Mouse (Mus musculus): ENCODE results near the gene Rhebl1.
A peak's percentile ranks its signal among the peaks of the same experiment; 100 is the strongest.

Gene Rhebl1

DNA sequence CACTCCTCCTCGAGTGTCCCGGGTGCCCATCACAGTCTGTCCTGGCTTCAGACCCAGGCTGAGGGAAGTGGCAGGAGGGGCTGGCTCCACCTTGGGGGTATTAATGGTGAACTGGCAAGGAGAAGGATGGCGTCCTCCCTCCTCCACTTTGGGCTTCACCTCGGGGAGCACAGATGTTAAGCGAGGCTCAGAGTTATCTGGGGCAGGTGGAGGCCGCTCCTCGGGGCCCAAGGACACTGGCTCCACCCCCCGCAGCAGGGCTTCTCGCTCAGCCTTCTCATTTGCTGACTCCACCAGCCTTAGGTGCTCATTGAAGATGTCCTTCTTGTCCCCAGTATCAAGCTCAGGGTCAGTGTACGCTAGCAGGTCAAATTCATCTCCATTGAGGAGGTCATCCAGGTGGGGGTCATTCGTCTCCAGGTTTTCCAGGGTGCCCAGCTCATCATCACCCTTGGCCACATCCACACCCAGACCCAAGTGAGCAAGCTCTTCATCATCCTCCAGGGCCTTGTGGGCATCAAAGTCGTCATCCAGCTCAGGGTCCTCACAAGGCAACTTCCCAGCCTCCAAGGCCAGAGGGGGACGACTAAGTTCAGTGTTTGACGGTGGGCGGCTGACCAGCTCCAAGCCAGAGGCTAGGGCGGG lies 44.3 kb downstream of the Rhebl1 start:
- DNase-seq (ENCODE audit: low spot score): no peak

GRCm38 (mm10) chr15:98849165-98849564 lies 45.2 kb downstream of the Rhebl1 start:
- no peak for DNase-seq (ENCODE audit: low spot score)

GRCm38 (mm10) chr15:98846140-98846539 lies 48.2 kb downstream of the Rhebl1 start:
- no peak for DNase-seq (ENCODE audit: low spot score)

DNA sequence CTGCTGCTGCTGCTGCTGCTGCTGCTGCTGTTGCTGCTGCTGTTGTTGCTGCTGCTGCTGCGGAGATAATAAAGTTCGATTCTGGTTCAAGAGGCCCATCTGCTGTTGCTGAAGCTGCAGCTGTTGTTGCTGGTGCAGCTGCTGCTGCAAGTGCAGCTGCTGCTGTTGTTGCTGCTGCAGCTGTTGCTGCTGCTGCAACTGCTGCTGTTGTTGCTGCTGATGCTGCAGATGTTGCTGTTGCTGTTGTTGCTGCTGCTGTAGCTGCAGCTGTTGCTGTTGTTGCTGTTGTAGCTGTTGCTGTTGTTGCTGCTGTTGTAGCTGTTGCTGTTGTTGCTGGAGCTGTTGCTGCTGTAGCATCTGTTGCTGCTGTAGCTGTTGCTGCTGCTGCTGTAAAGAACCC lies 49.2 kb downstream of the Rhebl1 start:
- DNase-seq (ENCODE audit: low spot score): no peak

GRCm38 (mm10) chr15:98843595-98844223 lies 50.6 kb downstream of the Rhebl1 start:
- no peak for DNase-seq (ENCODE audit: low spot score)

- no peak for DNase-seq (ENCODE audit: low spot score)
Observed at GRCm38 (mm10) chr15:98839671-98840585, 54.4 kb downstream of the Rhebl1 start.

DNA sequence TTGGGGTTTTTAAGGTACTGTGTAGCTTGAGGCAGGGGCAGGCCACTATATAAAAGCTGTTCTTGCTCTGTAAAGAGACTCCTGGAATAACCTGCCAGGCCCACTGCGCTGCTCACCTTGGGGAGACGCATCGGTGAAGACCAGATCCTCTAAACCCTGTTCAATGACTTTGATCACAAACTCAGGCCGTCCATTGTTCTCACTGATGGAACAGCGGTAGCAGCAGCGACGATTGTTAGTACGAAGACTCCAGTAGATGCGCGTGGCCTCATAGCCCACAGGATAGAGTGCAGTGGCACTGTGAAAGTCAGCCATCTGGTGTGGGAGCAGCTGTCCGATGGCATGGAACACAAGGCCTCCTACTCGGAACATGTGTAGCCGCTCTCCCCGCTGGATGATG lies 55.2 kb downstream of the Rhebl1 start:
- no peak for DNase-seq (ENCODE audit: low spot score)

GRCm38 (mm10) chr15:98837743-98838103 lies 56.6 kb downstream of the Rhebl1 start:
- DNase-seq (ENCODE audit: low spot score): no peak

DNA sequence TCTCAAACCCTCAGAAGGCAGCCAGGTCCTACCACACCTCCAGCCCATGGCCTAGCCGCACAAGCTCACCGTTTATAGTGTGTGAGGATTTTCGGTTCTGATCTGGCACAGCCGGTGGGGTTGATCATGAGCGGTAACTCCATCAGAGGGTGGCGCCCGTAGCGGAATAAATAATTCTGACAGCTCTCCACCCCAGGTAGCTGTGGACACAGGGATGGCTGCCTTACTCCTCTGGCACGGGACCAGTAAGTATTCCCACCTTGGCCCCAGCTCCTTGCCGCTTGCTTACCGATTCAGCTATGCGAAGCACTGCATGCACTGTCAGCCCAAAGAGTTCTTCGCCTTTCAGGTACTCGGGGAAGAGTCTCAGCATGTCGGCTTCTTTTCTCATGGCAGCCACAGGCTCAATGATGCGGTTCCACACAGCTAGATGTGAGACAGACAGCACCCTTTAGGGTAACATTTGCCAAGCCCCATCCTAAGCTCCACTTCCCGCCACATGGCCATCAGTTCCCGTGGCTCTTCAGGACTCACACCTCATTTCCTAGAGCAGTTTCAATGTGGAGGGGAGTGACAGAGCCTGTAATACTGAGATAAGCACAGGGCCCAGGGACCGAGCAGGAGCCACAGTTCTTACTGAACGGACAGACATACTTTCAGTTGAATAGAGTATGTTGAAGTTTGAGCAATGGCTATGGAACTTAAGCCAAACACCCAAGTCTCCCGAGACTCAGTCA lies 57.2 kb downstream of the Rhebl1 start:
- no peak for DNase-seq (ENCODE audit: low spot score)

GRCm38 (mm10) chr15:98835291-98835690 lies 59.0 kb downstream of the Rhebl1 start:
- no peak for DNase-seq (ENCODE audit: low spot score)

- DNase-seq (ENCODE audit: low spot score): no peak
Observed at GRCm38 (mm10) chr15:98834059-98834458, 60.3 kb downstream of the Rhebl1 start.

- DNase-seq (ENCODE audit: low spot score): no peak
Observed at GRCm38 (mm10) chr15:98833281-98833680, 61.1 kb downstream of the Rhebl1 start.

- DNase-seq (ENCODE audit: low spot score): no peak
Observed at GRCm38 (mm10) chr15:98832161-98833058, 61.9 kb downstream of the Rhebl1 start.

- DNase-seq (ENCODE audit: low spot score): no peak
Observed at GRCm38 (mm10) chr15:98831684-98832035, 62.7 kb downstream of the Rhebl1 start.

GRCm38 (mm10) chr15:98830736-98831683 lies 63.3 kb downstream of the Rhebl1 start, which contains the start of gene Prkag1:
TSS of gene Prkag1 (minus strand) at chr15:98831521.
- peak; percentile 94 for DNase-seq (ENCODE audit: low spot score)

Data from testis, postnatal 14 days (tissue).